Mouse (Mus musculus): ENCODE measurements around the gene Otub1.

GRCm38 (mm10) chr19:7236011-7236410 lies 29.9 kb upstream of the Otub1 start:
- no peak for TF ChIP-seq CTCF (IDR thresholded peaks at IDR 0.05; ENCODE audit: low read depth, low read length)
- no peak for TF ChIP-seq GATA1 (IDR thresholded peaks at IDR 0.05; ENCODE audit: borderline replicate concordance, low read length)
- TF ChIP-seq TAL1 (conservative IDR thresholded peaks at IDR 0.05; ENCODE audit: low read depth, low read length) = no peak

Data from G1E (cell line).